Mouse (Mus musculus) layer of hippocampus, postnatal 36 days (tissue): ENCODE data around the gene Serpina6. TPM values are rescaled to one million over a fixed set of nuclear protein-coding genes. Genes with fewer than 3 reads are reported as not detected.

Experiments
- DNase-seq, 2 experiments: peaks; one replicate each; pipeline ENCODE4 v3.0.0; 2022
- total RNA-seq, 2 experiments: library from RNA; stranded (reverse); gene quantifications; 2 replicates each; pipeline ENCODE4 v1.2.3; 2021

The Serpina6 gene
- total RNA-seq, 2 experiments from 2014 or later, result not detected

DNA sequence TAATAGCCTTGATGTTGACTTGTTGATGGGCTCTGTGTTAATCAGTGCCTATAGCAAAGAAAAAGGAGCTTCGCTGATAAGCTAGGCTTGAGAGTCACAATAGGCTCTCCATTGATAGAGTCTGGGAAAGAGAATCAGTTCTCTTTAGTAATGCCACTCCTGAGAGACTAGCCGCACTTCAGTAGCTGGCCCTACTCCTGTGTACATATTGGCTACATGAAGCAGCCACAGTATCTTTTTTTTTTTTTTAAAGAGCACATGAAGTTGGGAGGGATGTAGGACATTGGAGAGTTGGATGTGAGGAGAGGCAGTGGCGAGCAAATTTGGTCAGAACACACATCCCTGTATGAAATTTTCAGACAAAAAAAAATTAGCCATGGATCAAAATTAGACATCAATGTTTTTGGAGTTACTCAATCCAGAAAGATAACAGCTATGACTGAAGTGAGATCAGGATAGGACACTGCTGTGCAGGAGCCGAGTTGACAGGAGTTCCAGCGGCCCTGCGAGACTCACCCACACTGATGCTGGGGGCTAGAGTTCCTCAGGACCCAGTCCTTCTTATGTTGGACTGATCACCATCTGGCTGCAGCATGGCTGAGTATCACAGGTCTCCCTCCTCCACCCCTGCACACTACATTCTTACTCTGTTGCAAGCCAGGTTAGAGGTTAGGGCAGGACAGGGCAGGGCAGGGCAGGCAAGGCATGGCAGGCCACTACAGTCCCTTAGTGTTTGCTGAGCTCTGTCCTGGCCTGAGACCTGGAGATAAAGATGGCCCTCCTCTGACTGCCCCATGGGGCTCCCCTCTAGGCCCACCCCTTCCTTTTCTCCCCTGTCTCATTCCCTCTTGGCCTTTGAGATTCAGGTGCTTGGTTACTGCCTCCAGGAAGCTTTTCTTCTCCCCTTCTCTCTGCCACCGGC is 1.6 kb downstream of the Serpina6 start:
- no peak for DNase-seq

DNA sequence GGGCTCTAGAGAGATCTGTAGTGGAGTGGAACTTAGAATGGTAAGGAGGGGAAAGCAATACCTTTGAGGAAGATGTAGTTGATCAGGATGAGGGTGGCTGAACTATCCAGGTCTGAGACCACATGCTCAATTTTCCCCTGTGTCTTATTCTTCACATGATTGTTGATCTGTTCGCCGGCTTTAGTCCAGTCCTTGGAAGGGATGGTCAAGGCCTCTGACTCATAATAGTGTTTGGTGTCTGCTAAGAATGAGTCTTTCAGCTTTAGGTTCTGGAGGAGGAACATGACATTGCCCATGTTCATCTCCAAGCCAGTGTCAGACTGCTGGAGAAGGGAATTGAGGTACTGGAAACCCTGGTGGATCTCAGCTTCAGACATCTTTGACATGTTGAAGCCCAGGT is 3.2 kb downstream of the Serpina6 start:
- no peak for DNase-seq

DNA sequence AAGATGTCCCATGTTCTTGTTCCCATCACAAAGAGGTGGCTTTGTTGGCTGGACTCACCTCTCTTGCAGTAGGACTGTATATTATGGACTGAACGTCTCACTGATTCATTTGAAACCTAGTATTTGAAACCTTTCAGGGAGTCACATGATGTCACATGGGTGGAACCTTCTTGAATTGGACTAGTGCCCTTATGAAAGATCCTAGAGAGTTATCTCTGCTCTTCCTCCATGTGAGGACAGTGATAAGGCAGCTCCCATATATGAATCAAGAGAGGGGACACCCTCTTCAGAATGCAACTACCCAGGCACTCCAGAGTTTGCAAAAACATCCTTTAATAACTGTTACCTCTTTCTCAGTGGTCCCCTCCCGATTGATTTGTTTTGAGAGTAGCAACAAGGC is 10.7 kb downstream of the Serpina6 start:
- no peak for DNase-seq

DNA sequence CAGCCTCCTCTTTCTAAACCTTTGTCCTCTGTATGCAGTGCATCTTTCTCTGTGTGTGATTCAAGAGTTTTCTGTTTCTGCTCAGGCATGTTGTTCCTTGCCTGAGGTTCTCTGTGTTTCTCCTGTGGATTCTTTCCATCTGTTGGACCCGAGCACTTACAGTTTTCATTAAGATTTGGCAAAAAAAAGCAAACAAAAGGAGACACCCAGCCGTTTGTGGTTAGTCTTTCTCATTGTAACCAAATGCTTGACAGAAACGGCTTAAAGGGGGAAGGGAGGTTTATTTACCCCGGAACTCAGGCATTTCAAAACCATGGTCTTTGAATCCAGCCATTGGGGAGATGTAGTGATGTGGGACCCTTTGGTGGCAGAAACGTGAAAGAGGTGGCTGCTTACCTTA is 12.4 kb downstream of the Serpina6 start:
- DNase-seq, result no peak

DNA sequence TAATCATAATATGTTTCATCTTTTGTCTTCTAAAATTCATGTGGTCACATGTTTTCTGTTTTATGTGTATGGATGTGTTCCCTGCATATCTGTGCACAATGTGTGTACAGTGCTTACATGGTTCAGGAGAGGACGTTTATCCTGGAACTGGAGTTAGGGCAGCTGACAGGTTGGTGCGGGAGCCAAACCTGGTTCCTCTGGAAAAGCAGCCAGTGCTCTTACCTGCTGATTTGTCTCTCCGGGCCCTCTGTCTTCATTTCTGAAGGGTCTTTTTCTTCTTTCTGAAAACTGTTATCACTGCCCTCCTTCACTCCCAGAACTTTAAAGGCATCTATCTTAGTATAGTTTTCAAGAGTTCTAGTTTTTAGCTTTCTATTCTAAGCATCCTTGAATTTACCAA is 13.2 kb downstream of the Serpina6 start:
- DNase-seq, result no peak

DNA sequence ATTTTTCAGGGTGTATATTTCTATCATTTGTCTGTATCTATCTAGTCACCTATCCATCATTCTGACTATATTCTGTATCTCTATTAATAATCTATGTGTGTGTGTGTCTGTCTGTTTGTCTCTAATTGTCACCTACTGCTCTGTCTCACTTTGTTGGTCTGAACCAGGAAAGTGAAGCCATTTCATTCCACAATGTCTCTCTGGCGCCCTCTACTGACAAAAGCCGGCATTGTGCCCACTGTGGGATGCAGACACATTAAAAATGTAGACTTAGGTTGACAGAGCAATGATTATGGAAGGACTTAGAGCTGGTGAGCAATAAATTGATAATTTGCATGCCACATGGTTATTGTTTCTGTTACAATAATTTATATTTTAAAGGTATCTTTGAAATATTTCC is 13.7 kb downstream of the Serpina6 start:
- DNase-seq, result peak; percentile 73 to 84

DNA sequence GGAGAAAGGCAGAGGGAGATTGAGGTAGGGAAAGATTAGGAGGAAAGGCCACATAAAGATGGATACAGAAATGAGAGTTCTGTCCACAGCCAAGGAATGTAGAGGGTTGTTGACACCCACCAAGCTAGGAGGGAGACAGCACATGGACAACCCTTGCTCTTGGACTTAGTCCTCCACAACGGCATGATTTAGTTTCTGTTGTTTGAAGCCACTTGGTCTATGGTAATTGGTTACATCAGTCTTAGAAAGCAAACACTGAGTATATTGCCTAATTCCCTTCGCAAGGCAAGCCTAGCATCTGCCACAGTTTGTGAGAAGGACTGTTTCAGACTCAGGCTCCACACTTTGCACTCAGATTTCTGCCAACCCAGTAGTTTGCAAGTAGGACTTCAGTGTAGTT is 21.2 kb downstream of the Serpina6 start:
- DNase-seq, result no peak

DNA sequence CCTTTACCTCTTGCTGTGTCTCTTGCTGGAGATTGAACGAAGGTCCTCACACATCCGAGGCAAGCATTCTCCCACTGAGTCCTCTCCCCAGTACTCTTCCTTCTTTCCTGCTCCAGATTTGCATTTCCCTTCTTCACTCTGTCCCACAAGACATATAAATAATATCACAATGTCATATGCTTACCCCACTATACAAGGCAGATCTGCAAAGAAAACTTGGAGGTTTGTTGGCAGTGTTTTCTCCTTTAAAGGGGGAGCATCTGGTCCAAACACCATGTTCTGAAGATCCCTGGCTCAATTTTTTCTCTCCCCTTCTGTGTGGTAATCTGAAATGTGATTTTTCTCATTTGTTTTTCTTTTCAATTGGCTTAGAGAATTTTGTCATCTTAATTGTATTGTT is 22.6 kb downstream of the Serpina6 start:
- DNase-seq, result no peak

DNA sequence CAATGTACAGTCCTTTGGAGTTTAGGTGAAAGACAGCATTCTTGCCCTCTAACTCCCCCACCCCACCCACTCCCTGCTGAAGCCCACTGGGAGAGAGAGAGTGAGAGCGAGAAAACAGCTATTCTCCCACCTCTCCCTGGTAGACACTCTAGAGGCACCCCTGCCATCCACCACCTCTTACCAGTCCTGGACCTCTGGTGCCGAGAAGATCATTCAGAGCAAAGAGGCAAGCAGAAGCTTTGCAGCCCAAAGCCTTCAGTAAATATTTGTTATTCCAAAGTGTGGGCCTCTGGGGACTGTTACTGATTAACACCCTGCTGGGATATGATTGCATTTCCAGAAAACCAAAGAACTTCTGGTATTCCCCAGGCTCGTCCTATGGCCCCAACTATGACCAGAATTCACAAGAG is 25.8 kb downstream of the Serpina6 start, which contains the start of gene Serpina10:
Serpina10 (minus strand) TSS at position 242 of the 410 bp plus-strand sequence.
- DNase-seq, result no peak

DNA sequence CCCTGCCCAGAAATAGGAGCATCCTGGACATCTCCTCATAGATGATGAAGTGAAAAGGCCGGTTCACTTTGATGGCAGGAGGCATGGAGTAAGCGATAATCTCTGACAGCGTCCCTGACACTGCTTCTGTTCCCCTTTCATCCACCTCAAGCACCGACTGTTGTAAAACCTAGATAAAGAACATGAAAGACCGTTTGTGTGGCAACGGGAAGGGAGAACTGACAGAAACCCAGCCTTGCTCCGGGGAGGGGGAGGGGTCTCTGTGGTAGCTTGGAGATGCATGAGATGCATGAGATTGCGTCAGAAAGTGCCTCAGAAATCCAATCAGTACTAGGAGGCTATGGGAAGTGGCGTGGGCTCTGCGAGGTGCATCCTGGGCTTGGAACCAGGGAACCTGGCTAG is 40.2 kb downstream of the Serpina6 start:
- DNase-seq, result no peak

DNA sequence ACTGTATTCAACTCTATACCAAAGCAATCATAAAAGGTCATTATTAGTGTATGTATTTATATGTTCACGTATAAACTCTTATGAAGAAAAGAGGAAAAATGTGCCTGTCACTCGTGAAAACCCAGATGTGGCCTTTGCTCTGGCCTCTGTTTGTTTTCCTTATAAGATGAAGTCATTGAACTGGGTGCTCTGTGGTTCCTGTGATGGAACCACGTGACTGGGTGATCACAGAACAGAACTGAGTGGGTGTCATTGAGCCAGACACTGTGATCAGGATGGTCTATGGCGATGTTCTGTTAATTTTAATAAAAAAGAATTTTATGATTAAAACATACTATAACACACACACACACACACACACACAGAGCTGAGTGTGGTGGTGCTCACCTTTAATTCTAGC is 41.3 kb downstream of the Serpina6 start:
- no peak for DNase-seq

DNA sequence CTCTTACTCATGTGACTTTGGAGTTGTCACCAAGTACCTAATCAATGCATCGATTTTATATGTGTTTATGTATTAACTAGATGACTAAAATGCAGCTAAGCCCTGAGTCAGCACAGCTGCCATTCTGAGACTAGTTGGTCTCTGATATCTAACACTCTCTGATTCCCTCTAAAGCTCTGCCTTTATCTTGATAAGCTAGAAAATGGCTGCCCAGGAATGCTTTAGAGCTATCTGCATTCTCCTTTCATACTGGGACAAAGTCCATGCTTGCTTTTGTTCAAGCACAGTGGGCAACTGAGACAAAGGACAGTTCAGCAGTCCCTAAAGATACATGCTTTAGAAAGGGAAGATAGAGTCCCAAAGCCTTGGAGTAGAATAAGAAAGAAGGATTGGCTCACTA is 41.9 kb downstream of the Serpina6 start:
- DNase-seq, result no peak

DNA sequence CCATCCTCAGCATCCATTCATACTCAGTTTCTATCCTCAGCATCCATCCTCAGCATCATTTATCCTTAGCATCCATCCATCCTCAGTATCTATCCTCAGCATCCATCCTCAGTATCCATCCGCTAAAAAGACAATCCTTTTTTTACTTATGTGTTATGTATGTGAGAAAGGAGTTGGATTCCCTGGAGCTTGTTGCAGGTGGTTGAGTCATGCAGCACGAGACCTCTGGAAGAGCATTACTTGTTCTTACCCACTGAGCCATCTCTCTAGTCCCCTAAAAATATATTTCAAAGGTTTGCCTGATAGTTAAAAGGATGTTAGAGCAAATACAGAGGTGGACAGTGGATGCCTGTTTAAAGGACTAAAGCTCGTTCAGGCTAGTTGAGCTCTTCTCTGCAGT is 55.2 kb downstream of the Serpina6 start:
- DNase-seq, result no peak

DNA sequence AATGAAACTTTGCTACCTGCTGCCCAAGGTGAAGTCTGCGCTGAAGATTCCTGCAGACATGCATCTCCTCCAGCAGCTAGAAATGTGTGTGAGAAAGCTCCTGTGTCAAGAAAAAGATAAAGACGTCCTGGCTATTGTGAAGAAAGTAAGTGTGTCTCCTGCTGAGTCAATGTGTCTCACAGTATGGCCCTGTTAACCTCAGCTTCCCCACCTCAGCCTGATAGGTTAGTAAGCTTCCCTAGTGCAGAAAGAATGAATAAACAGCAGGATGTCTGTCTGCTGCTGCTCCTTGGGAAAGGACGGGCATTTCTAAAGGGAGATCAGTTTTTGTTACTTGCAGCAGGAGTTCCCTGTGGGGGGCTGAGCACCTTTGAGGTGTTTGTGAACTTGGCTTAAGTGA is 56.6 kb downstream of the Serpina6 start:
- no peak for DNase-seq

DNA sequence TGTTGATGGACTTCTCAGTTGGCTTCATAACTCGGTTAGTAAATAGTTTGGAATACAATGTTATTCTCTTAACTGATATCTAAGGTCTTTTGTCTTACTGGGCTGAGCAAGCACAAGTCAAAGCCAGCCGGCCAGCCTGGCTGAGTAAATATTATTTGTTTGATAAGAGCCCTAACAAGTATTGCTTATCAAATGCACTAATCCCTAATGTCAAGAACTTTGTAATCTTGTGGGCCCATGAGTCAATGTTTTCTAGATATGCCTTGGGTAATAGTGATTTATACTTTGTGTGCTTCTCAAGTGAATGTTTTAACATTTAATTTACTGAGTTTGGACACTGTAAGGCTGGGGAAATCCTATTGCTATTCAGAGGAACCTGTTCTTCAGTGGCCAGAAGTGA is 58.6 kb downstream of the Serpina6 start:
- DNase-seq, result no peak

Other genes starting within 250 kb of the Serpina6 start
- 1 to 10 TPM; 2.5 to 3.3 TPM for gene 9330161L09Rik, start 249.4 kb downstream of the Serpina6 start, total RNA-seq
- 100 to 1,000 TPM; 213 to 224 TPM for gene Ddx24, start 231.4 kb downstream of the Serpina6 start, total RNA-seq
- 10 to 100 TPM; 90.9 to 99.0 TPM for gene Ifi27, start 223.0 kb downstream of the Serpina6 start, total RNA-seq
- 1 to 10 TPM; 1.2 to 1.3 TPM for gene Ifi27l2a, start 213.5 kb downstream of the Serpina6 start, total RNA-seq
- gene Ifi27l2b, start 200.0 kb downstream of the Serpina6 start, total RNA-seq, result not detected
- gene Ppp4r4, start 124.9 kb downstream of the Serpina6 start, total RNA-seq, result 10 to 100 TPM; 49.2 to 49.3 TPM
- gene Serpina10, start 25.8 kb downstream of the Serpina6 start, total RNA-seq, result not detected
- not detected for gene Serpina16, start 18.9 kb upstream of the Serpina6 start, total RNA-seq
- gene Serpina1f, start 38.3 kb upstream of the Serpina6 start, total RNA-seq, result not detected
- not detected for gene Serpina1d, start 116.4 kb upstream of the Serpina6 start, total RNA-seq
- not detected for gene Serpina1b, start 173.2 kb upstream of the Serpina6 start, total RNA-seq
- gene Serpina1a, start 206.3 kb upstream of the Serpina6 start, total RNA-seq, result not detected
- not detected for gene Serpina1c, start 247.7 kb upstream of the Serpina6 start, total RNA-seq